Mouse (Mus musculus) olfactory bulb, adult 2 months (tissue): ENCODE measurements around the gene Zcchc24.

Experiments used
- CTCF ChIP-seq: fragments of 200-500 bp; IDR thresholded peaks from 2 replicates; pipeline ENCODE4 v1.5.1; 2012; ENCODE audit warnings: low read depth, mild to moderate bottlenecking, low read length, moderate library complexity; ENCODE audit not compliant: insufficient read depth
- POLR2A ChIP-seq: fragments of 200-500 bp; IDR thresholded peaks from 2 replicates; pipeline ENCODE4 v1.6.1; 2012; ENCODE audit warnings: mild to moderate bottlenecking, low read depth, low read length, moderate library complexity; ENCODE audit not compliant: insufficient read depth

- no peak for TF ChIP-seq CTCF
- no peak for TF ChIP-seq POLR2A
These were observed 34.5 kb upstream of the Zcchc24 start for GRCm38 (mm10) chr14:25803246-25803809.
